Mouse (Mus musculus) adrenal gland, postnatal 25 days (tissue): Measurements from ENCODE around the gene Igfn1. TPM values are rescaled to one million over a fixed set of nuclear protein-coding genes. Genes with fewer than 3 reads are reported as not detected.
A peak's percentile ranks its signal among the peaks of the same experiment; 100 is the strongest.

Experiments
- DNase-seq: peaks from one replicate; pipeline ENCODE4 v3.0.0; 2021; ENCODE audit warnings: mixed read lengths
- long read RNA-seq: library from polyadenylated mRNA; stranded (forward); transcript quantifications from one replicate; pipeline ENCODE4 v2.0.0, GENCODE M21; 2021
- total RNA-seq: library from RNA; stranded (reverse); gene quantifications from 2 replicates; pipeline ENCODE4 v1.2.3, GENCODE M21; 2021

Gene Igfn1
- 0.18 TPM in 1 of 2 replicates, not detected in the other for total RNA-seq
- long read RNA-seq = 0 reads

DNA sequence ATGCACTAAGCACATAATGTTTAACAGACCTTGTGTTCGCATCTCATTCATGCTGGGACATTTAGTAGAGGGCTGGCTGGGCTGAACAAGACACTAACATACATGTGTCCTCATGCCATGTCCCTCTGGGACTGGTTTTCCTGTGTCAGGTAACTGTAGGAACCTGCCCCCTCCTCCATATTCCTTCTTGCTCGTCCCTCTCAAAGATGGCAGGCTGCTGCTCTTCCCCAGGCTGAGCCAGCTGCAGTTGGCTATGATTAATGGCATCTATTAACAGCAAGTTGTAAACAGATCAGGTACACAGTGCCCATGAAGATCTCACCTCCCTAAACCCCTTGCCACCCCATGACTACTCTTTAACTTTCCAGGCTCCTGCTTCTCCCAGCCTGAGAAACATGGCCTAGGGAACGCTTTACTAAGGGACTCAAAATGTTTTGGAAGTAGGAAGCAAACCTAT is at the start of gene Igfn1:
Gene Igfn1, minus strand, starts transcription at position 51 of the 457 bp plus-strand sequence.
- DNase-seq = no peak

GRCm38 (mm10) chr1:136055771-136056170 is 49.6 kb upstream of the Igfn1 start:
- no peak for DNase-seq

GRCm38 (mm10) chr1:136052547-136052946 is 46.4 kb upstream of the Igfn1 start, which contains the start of gene Cacna1s:
TSS of gene Cacna1s (plus strand) at chr1:136052750.
- no peak for DNase-seq

DNA sequence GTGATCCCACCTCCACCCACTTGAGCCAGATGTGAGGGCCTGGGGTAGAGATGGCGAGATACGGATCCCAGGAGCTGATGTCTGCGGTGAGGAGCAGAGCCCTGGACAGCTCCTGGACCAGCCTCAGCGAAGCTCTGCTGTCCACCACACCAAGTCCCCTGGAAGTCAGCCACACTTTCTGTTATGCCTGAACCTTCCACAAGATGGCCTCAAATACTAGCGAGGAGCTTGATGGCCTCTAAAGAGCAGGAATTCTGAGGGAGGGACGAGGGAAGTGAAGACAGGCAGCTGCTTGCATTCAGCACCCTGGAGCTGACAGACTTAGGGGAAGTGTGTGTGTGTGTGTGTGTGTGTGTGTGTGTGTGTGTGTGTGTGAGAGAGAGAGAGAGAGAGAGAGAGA is 45.3 kb upstream of the Igfn1 start:
- peak; percentile 50 for DNase-seq

DNA sequence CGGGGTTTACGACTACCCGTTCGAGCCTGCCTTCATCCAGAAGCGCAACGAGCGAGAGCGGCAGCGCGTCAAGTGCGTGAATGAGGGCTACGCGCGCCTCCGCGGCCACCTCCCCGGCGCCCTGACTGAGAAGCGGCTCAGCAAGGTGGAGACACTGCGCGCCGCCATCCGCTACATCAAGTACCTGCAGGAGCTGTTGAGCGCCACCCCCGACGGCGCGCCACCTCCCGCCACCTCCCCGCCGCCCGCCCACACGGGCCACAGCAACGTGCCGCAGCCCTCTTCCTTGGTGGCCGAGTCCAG is 44.8 kb upstream of the Igfn1 start:
- DNase-seq = peak; percentile 8

DNA sequence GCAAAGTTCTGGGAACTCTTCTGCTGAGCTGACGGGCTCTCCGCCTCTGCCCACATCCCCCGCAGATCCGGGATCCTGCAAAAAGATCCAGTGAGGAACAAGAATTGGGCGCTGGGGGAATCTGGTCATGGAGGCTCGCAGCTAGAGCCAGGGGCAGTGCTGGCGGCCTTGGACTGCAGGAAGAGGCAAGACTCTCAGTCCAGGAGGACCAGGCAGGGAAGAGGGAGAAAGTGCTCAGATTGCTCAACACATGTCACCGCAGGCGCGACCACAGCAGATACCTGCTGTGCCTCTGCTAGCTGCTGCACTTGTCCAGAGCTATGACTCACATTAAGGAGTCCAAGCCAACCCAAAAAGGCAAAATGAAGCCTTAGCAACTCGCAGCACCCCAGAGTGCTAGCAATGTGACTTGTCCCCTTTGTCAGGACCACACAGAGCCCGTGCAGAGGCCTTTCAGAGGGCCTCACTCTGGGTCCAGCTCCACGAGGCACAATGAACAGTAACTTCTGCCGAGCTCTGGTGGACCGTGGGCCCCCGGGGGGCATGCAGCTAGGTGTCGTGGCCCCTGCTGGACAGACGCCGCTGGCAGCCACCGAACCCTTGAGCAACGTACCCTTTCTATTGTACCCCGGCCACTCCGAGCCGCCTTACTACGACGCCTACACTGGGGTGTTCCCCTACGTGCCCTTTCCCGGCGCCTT is 44.3 kb upstream of the Igfn1 start, which contains the start of gene Ascl5:
Gene Ascl5, plus strand, starts transcription at position 493 of the 701 bp plus-strand sequence.
- no peak for DNase-seq

DNA sequence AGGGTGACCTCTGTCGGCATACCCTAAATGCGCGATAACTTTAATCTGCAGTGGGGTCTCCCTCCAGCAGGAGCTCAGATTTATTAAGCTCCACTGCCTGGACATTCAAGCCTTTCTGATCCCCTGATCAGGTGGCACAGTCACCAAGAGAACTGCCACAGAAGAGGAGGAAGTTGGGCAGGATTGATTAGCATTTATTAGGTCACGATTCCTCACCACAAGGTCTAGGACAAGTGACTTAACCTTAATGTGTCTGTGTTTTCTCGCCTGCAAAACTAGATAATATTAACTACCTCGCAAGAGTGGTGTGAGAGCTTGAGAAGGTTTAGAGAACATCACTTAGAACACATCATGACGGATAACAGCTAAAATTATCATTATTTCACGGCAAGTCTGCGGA is 41.8 kb upstream of the Igfn1 start:
- DNase-seq = no peak

DNA sequence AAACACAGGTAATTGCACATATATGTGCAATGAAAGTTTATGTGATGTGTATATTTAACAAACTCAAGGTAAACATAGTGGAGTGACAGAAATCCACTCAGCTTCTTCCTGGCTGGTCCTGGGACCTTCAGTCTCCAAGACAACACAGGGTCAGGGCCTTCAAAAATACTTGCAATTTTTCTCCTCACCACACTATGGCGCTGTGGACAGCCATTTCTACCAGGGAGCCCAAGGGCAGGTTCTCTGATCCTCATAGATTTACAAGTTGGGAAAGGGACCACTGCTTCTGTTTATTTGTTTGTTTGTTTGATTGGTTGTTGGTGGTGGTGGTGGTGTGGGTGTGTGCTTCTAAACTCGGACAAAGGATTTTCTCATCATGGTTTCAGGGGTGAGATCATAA is 41.3 kb upstream of the Igfn1 start:
- no peak for DNase-seq

GRCm38 (mm10) chr1:136045774-136046173 is 39.6 kb upstream of the Igfn1 start:
- peak; percentile 51 for DNase-seq

DNA sequence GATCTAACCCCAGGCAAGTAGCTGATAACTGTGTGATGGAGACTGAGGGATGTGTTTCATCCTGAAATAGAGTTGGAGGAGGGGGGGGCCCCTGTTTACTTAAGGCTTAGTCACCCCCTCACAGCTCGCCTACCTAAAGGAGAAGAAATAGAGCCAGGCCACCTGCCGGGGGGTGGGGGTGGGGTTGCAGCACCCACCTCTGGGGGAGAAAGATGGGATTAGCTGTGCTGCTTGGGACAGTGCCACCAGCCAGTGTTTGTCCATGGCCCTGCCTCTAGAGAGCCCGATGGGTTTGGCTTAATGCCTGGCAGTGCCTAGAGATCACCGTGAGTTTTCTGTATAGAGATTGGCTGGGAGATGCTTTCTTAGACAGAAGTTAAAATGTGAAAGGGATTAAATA is 34.7 kb upstream of the Igfn1 start:
- no peak for DNase-seq

GRCm38 (mm10) chr1:136040452-136040851 is 34.3 kb upstream of the Igfn1 start:
- no peak for DNase-seq

GRCm38 (mm10) chr1:136038746-136039538 is 32.8 kb upstream of the Igfn1 start:
- DNase-seq = no peak

DNA sequence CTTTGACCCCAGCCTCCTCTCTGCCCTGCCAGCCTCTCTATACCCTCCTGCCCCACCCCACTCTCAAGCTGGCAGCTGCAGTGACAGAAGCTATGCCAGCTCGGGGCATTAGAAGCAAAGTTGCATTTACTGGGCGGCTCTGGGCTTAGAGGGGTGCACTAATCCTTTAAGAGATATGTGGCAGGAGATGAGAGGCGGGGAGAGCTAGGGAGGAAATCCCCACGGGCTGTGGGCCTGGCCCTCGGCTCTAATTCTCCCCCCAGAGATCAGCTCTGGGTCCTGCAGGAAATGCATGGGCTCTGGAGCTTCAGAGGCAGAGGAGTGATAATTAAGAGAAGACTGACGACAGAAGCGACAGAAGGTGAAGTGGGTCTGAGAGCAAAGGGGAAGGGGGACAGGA is 26.8 kb upstream of the Igfn1 start:
- DNase-seq = no peak

GRCm38 (mm10) chr1:136031697-136032096 is 25.6 kb upstream of the Igfn1 start:
- DNase-seq = no peak

- DNase-seq = no peak
Measured at GRCm38 (mm10) chr1:136030201-136030600, 24.1 kb upstream of the Igfn1 start.

DNA sequence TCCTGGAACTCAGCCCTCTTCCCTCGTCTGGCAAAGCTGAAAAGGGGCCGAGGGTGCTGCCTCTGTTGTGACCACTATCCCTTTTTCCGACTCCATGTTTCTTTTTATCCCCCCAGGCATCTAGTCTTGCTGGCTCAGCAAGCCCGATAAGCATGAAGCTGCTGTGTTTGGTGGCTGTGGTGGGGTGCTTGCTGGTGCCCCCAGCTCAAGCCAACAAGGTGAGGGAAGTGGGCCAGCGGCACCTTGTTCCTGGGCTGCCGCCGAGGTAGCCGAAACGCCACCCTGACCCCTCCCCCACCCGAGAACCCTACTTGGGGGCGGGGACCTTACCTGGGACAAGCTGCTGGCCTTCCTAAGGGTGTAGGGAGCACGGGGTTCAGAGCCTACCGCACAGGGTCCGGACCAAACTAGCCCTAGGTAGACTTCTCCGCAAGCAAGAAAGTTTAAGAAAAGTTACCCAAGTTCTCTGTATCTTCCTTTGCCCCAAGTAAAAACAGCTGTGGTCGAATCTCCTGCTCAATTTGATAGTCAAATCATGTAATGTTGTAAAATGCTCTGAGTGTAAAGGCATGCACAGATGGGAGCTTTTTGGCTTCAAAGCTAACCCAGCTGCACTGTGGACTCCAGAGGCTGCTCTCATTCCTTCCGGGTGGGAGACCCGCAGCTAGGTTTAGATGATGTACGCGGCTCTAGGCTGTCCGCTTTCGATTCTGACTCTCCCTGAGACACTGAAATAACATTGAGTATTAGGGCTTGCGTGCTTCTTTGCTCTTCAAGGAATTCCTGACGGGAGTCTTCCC is 12.4 kb upstream of the Igfn1 start:
- peak; percentile 16 for DNase-seq

DNA sequence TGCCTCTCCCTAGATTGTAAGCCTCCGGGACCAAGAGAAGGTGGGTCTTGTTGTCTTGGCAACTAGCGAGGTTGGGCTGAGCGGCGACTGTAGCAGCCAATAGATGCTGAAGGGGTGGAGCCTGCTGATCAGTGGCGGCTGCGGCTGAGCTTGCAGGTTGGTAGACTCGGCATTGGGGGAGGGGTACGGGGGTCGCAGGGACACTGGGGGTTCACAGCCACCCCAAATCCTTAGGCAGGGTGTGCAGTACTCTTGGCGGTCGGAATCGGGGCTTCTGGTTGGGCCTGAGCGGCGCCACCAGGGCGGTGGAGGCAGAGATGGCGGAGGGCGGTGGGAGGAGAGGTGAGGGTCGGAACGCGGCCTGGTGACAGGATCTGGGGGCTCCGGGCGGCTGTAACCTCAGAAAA is 11.8 kb upstream of the Igfn1 start:
- DNase-seq = peak; percentile 86

- no peak for DNase-seq
Measured at GRCm38 (mm10) chr1:136017307-136017706, 11.2 kb upstream of the Igfn1 start.

DNA sequence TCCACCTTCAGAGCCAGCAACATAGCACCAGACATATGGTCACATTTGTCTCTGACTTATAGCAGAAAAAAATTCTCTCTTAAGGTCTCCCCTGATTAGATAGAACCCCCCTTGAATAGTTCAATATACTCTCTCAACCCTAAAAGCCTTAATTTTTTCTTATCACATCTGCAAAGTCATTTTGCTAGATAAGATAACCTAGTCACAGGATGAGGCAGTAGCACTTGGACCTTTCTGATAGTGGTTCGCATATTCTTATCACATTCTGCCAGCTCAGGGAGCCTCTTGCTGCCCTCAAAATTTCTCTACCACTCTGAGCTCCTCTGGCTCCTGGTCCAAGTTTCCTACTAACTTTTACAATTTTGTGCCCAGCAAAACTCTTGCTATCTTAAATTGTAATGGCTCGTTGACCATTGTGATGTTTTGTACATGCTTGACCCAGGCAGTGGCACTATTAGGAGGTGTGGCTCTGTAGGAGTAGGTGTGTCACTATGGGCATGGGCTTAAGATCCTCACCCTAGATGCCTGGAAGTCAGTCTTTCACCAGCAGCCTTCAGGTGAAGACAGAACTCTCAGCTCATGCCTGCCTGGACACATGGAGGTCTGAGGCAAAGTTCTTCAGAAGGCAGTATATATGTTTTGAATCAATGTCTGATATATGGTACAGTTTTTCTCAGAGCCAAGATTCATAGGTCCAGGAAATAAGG is 8.8 kb upstream of the Igfn1 start:
- no peak for DNase-seq

DNA sequence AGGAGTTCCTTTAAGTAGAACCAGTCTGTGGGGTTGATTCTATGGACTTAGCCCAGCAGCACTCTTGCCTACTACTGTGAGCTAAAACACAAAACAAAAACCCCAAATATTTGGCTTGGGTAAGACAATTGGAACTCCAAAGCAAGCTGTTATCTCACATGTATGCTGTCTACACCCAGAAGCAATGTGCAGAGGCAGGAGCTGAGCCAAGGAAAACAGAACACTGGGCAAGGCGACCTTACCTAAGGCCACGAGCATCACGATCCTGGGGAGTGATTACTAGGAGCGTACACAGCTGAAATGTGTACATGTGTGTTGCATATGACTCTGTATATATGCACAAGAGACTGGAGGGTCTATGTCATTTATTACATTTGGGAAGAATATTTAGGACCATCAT is 7.4 kb upstream of the Igfn1 start:
- no peak for DNase-seq

GRCm38 (mm10) chr1:136010247-136010646 is 4.1 kb upstream of the Igfn1 start:
- no peak for DNase-seq

- no peak for DNase-seq
Measured at GRCm38 (mm10) chr1:136008159-136008533, 2.0 kb upstream of the Igfn1 start.
